Mouse (Mus musculus): ENCODE data around the gene Tssk3. TPM values are rescaled to one million over a fixed set of nuclear protein-coding genes. Genes with fewer than 3 reads are reported as not detected.
A peak's percentile ranks its signal among the peaks of the same experiment; 100 is the strongest.

Tssk3 gene
- polyA plus RNA-seq, 1 experiment from 2014 or later = not detected

DNA sequence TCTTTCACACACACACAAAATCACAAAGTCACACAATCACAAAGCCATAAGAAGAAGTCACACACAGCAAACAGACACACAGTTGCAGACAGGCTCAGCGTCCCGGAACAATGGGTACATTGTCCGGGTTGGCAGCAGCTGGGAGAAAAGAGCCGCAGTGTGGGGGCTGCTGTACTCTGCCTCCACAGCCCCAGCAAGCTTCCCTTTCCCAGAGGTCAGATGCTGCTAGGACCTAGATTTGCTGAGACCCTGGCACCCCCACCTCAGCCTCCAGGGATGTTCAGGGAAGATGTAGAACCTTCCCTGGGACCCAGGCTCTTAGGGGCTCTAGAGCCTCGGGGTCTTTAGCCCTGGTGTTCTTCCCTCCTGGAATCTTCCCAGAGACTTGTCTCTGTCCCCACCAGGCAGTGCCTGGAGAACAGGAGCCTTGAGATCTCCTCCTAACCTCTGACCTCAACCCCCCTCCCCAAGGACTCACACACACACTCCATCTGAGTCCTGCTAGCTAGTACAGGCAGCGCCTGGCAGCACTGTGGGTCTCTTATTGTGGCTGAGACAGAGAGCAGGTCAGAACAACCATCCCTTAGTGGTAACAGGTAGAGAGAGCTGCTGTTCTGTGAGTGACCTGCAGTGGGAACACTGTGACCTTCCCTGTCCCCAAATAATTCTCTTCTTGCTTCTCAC, 20.7 kb upstream of the Tssk3 start:
- no peak overlapping the region for H3K4me2 ChIP-seq
- H3K27ac ChIP-seq = no peak overlapping the region
- no peaks in the 10 kb centered on the region for H3K9me3 ChIP-seq (replicated peaks)
- peaks cover 36% of the 10 kb centered on the region for H3K4me1 ChIP-seq (replicated peaks)
- 55% methylated on average over 6 of the region's 6 CpGs for WGBS
- peaks cover 1% of the 10 kb centered on the region for H3K36me3 ChIP-seq
- no peak overlapping the region for H3K9ac ChIP-seq
- no peaks in the 10 kb centered on the region for H3K27me3 ChIP-seq
- no peak overlapping the region for H3K4me3 ChIP-seq
- ATAC-seq (replicated peaks; ENCODE audit: insufficient number of reproducible peaks, insufficient read depth, low FRiP score, low read depth) = no peak

DNA sequence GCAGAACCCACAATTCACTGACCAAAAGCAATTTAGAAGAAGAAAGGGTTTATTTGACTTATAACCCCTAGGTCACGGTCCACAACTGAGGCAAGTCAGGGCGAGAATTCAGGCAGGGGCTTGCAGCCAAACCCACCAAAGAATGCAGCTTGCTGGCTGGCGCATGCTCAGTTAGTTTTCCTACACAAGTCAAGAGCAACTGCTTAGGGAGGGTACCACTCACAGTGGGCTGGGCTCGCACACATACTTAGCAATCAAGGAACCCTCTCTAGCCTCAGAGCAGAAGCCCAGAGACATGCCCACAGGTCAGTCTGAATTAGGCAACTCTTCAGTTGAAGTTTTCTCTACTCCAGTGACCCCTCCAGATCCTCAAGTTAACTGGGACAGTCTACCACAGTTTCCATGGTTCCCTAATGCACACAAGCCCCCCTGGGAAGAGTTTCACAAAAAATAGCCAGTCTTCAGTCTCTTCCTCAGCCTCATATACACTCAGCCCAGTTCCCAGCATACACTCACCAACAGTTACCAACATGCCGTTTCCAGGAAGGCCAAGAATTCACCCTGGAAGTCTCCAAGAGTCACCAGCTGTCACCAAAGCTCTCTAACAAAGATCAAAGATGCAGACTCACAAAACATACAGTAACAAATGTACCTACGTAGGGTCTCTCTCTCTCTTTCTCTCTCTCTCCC, 20.0 kb upstream of the Tssk3 start:
- no peak for ATAC-seq (replicated peaks; ENCODE audit: insufficient number of reproducible peaks, insufficient read depth, low FRiP score, low read depth)
- 65% methylated on average over 6 of the region's 6 CpGs for WGBS
- no peak overlapping the region for H3K27ac ChIP-seq

GRCm38 (mm10) chr4:129509650-129510049, 18.8 kb upstream of the Tssk3 start:
- Histone ChIP-seq H3K4me1 (replicated peaks) (peaks cover 27% of the 10 kb centered on the region), H3K4me3 (no peak overlapping the region), H3K36me3 (no peaks in the 10 kb centered on the region), H3K4me2 (no peak overlapping the region), H3K9ac (no peak overlapping the region), H3K27ac (no peak overlapping the region), H3K9me3 (replicated peaks) (no peaks in the 10 kb centered on the region), H3K27me3 (no peaks in the 10 kb centered on the region)
- no peak for ATAC-seq (replicated peaks; ENCODE audit: insufficient number of reproducible peaks, insufficient read depth, low FRiP score, low read depth)
- 67% methylated on average over 3 of the region's 3 CpGs for WGBS

More for the DNA sequence above, 20.0 kb upstream of the Tssk3 start:
- H3K4me2 ChIP-seq = no peak overlapping the region
- no peaks in the 10 kb centered on the region for H3K36me3 ChIP-seq
- no peak overlapping the region for H3K4me3 ChIP-seq
- H3K27me3 ChIP-seq = no peaks in the 10 kb centered on the region
- H3K9me3 ChIP-seq (replicated peaks) = no peaks in the 10 kb centered on the region
- H3K9ac ChIP-seq = no peak overlapping the region
- peaks cover 36% of the 10 kb centered on the region for H3K4me1 ChIP-seq (replicated peaks)

DNA sequence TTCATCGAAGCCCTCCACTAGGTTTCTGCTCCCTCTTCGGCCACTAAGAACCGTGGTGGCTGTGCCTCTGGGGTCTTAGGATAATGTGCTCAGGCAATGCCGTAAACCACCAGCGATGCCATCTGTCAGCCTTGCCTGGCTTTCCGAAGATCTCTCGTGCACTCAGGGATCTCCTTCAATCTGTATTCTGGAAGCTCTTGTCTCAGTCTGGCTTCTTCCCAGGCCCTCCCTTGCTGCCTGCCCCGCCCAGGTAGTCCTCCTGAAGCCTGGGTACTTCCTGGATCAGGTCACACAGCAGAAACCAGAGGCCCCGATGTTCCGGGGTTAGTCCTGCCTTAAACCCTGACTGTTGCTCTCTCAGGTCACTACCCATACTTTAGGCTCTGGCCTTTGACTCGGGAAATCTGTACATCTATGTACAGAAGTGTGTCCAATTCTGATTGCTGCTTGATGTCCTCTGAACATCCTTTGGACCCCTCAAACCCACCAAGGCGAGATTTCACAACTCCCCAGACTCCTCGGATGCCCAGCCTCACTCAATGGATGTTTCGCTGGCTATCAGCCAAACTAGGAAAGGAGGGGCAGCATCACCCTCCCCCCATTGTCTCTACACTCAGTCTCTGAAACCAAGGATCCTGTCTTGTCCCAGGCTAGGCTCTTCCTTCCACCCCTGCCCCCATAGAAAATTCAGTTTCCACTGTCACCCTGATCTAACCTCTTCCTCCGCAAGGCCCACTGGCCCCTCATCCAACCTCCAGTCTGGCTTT, 18.2 kb upstream of the Tssk3 start:
- Histone ChIP-seq H3K4me2 (no peak overlapping the region), H3K27ac (no peak overlapping the region), H3K36me3 (no peaks in the 10 kb centered on the region), H3K9ac (no peak overlapping the region), H3K27me3 (no peaks in the 10 kb centered on the region), H3K4me3 (no peak overlapping the region), H3K4me1 (replicated peaks) (peaks cover 29% of the 10 kb centered on the region), H3K9me3 (replicated peaks) (no peaks in the 10 kb centered on the region)
- no peak for ATAC-seq (replicated peaks; ENCODE audit: insufficient number of reproducible peaks, insufficient read depth, low FRiP score, low read depth)
- 63% methylated on average over 15 of the region's 15 CpGs for WGBS

DNA sequence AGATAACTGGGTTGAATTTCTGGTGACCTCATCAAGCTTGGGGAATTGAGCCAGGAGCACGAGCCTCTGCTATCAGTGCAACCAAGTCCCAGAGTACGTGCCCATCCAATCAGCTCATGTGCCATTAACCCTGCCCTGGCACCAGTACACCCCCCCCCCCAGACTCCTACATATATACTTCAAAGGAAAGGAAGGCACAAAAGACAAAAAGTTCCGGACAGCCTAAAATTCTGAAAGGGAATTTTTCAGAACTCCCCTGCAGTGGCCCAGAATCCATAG, 17.4 kb upstream of the Tssk3 start:
- Histone ChIP-seq H3K4me2 (peak overlapping the region; percentile 28; the same call in 1 of the 2 replicates), H3K27ac (peak overlapping the region; percentile 68), H3K4me1 (replicated peaks) (peaks cover 36% of the 10 kb centered on the region), H3K4me3 (no peak overlapping the region), H3K36me3 (no peaks in the 10 kb centered on the region), H3K27me3 (no peaks in the 10 kb centered on the region), H3K9ac (no peak overlapping the region), H3K9me3 (replicated peaks) (no peaks in the 10 kb centered on the region)
- peak; percentile 50 for ATAC-seq (replicated peaks; ENCODE audit: insufficient number of reproducible peaks, insufficient read depth, low FRiP score, low read depth)
- WGBS = 33% methylated on average over 3 of the region's 3 CpGs

GRCm38 (mm10) chr4:129507434-129508236, 16.8 kb upstream of the Tssk3 start:
- Histone ChIP-seq H3K4me3 (no peak overlapping the region), H3K27me3 (no peaks in the 10 kb centered on the region), H3K4me1 (replicated peaks) (peaks cover 38% of the 10 kb centered on the region), H3K4me2 (peak overlapping the region; percentile 28; the same call in 1 of the 2 replicates), H3K27ac (peak overlapping the region; percentile 68), H3K36me3 (no peaks in the 10 kb centered on the region), H3K9ac (no peak overlapping the region; the same call in 1 of the 2 replicates), H3K9me3 (replicated peaks) (no peaks in the 10 kb centered on the region)
- WGBS = 53% methylated on average over 9 of the region's 10 CpGs
- ATAC-seq (replicated peaks; ENCODE audit: insufficient number of reproducible peaks, insufficient read depth, low FRiP score, low read depth) = no peak; the same call in 1 of the 2 replicates

DNA sequence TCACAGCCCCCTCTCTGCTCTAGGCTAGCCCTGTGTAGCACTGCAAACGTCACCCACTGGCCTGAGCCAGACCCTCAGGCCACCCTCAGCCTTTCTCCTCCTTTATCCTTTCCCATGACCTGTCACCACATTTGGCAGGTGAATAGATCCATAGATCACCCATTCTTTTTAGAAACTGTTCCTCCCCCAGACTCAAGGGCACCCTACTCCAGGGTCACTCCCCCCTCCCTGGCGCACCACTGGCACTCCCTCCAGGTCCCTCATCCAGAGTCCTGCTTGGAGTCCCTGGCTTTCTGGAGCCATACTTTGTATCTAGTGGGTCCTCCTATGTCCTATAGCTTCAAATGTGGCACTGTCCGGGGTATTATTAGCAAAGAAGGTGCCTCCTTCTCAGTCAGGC, 14.7 kb upstream of the Tssk3 start:
- ATAC-seq (replicated peaks; ENCODE audit: insufficient number of reproducible peaks, insufficient read depth, low FRiP score, low read depth) = no peak
- Histone ChIP-seq H3K4me3 (no peak overlapping the region), H3K27me3 (no peaks in the 10 kb centered on the region), H3K4me1 (replicated peaks) (peaks cover 53% of the 10 kb centered on the region), H3K27ac (no peak overlapping the region), H3K9ac (no peak overlapping the region), H3K9me3 (replicated peaks) (no peaks in the 10 kb centered on the region), H3K4me2 (no peak overlapping the region), H3K36me3 (no peaks in the 10 kb centered on the region)
- WGBS = 91% methylated on average over 3 of the region's 3 CpGs

GRCm38 (mm10) chr4:129502901-129503444, 12.2 kb upstream of the Tssk3 start:
- 48% methylated on average over 11 of the region's 11 CpGs for WGBS
- Histone ChIP-seq H3K4me2 (no peak overlapping the region), H3K27me3 (no peaks in the 10 kb centered on the region), H3K4me1 (replicated peaks) (peaks cover 57% of the 10 kb centered on the region), H3K36me3 (no peaks in the 10 kb centered on the region), H3K9me3 (replicated peaks) (no peaks in the 10 kb centered on the region), H3K27ac (peak overlapping the region; percentile 18), H3K9ac (no peak overlapping the region), H3K4me3 (no peak overlapping the region)
- ATAC-seq (replicated peaks; ENCODE audit: insufficient number of reproducible peaks, insufficient read depth, low FRiP score, low read depth) = no peak

GRCm38 (mm10) chr4:129502327-129502888, 11.6 kb upstream of the Tssk3 start:
- no peak overlapping the region for H3K4me3 ChIP-seq
- H3K27me3 ChIP-seq = no peaks in the 10 kb centered on the region
- no peak overlapping the region for H3K4me2 ChIP-seq
- H3K36me3 ChIP-seq = no peaks in the 10 kb centered on the region
- peaks cover 53% of the 10 kb centered on the region for H3K4me1 ChIP-seq (replicated peaks)
- H3K9me3 ChIP-seq (replicated peaks) = no peaks in the 10 kb centered on the region
- ATAC-seq (replicated peaks; ENCODE audit: insufficient number of reproducible peaks, insufficient read depth, low FRiP score, low read depth) = no peak
- H3K27ac ChIP-seq = peak overlapping the region; percentile 18
- 46% methylated on average over 9 of the region's 9 CpGs for WGBS
- H3K9ac ChIP-seq = no peak overlapping the region

DNA sequence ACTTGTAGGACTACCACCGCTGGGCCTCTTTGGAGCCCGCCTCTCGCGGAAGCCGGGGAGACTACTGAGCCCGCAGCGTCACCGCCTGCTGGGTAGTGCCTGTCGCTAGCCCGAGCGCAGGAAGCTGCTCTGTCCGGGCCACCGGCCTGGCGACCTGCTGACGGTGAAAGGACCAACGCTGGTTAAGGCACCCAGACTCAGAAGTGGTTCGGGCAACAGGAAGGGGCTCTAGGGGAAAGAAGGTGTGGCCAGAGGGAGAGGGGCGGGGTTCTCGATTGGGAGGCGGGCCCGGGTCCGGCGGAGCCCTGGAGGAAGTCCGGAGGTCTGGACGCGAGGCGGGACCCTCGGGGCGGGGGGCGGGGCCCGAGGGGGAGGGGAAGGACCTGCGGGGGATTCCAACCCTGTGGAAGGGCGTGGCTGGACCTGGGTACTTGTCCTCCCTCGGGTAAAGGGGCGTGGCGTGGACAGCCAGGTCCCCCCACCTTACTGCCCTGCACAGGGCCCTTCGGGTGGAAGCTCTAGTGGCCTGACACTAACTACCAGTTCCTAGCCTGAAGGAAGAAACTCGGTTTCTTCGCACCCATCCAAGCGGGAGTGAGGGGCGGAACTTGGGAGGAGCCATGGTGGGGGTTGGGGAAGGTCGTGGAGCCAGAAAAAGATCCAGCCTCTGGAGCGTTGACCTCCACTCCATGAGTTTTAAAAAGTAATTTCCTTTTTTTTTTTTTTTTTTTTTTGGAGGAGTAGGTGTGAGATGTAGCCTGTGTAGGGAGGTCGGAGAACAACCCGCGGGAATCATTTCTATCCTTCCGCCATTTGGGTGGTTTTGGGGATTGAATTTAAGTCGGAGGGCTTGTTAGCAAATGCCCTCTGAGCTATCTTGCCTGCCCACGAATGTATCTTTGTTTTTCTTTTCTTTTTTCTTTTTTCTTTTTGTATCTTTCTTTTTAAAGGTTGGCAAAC, 10.1 kb upstream of the Tssk3 start:
- H3K9ac ChIP-seq = peak overlapping the region; percentile 71
- H3K4me2 ChIP-seq = peak overlapping the region; percentile 82
- H3K27ac ChIP-seq = peak overlapping the region; percentile 94
- WGBS = 2% methylated on average over 46 of the region's 49 CpGs
- peak; percentile 89 for ATAC-seq (replicated peaks; ENCODE audit: insufficient number of reproducible peaks, insufficient read depth, low FRiP score, low read depth)
- H3K9me3 ChIP-seq (replicated peaks) = no peaks in the 10 kb centered on the region
- peak overlapping the region; percentile 64 for H3K4me3 ChIP-seq
- H3K27me3 ChIP-seq = no peaks in the 10 kb centered on the region
- peaks cover 64% of the 10 kb centered on the region for H3K4me1 ChIP-seq (replicated peaks)
- no peaks in the 10 kb centered on the region for H3K36me3 ChIP-seq
